Mouse (Mus musculus) E14TG2a.4 (cell line): ENCODE results near the gene Zfp341.

Experiments
- CTCF ChIP-seq: conservative IDR thresholded peaks from 2 replicates; pipeline ENCODE4 v1.5.1; 2014; ENCODE audit warnings: low read length
- NANOG ChIP-seq: IDR thresholded peaks from 2 replicates; pipeline ENCODE4 v1.6.1; 2014; ENCODE audit warnings: borderline replicate concordance, low read length, mixed read lengths
- POU5F1 ChIP-seq: IDR thresholded peaks from 2 replicates; pipeline ENCODE4 v1.6.1; 2014; ENCODE audit warnings: low read length, borderline replicate concordance

DNA sequence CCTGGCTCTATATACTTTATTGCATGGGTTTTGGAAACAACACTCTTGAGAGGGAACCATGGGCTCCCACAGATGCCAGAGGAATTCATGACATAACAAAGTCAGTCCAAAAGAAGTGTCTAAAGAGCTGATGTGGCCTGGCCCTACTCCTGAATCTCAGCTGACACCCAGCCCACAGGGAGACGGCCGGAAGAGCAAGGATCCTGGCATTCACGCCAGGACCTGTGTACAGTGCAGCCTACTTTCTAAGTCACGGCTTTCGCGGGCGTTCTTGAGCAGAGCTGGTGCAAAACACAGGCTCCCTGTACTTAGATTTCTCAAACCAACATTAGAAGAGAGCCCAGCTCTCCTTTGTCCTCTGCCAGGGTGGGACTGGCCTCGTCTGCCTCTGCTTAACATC is 32.5 kb upstream of the Zfp341 start:
- TF ChIP-seq CTCF (no peak), NANOG (no peak), POU5F1 (no peak)
